ENCODE assay signal across 9 mouse cellular contexts in genomic region chr12:106379151-106379594, GRCm38 (mm10).
A peak's percentile ranks its signal among the peaks of the same experiment; 100 is the strongest.
DNase-seq lines count a peak whose midpoint lies in the region; ATAC-seq and TF ChIP-seq lines count a peak whose summit lies in the region.
"Had no signal": no experiment of that assay in that cellular context is flagged by ENCODE, and none has a peak within 500 bp of the region (broad histone marks: within the 10 kb centered on the region; RNA-seq: fewer than 3 reads in every experiment).

No protein-coding gene starts in this region.

- H3K4me3 ChIP-seq in layer of hippocampus, adult 2 months: no peak overlapping the region; the same call in 1 of the 2 replicates
- H3K4me3 ChIP-seq in hindbrain, embryonic 10.5 days: peak overlapping the region; percentile 50
- H3K4me3 ChIP-seq in limb, embryonic 13.5 days: peak overlapping the region; percentile 24
- H3K4me3 ChIP-seq in neural tube, embryonic 12.5 days: peak overlapping the region; percentile 5; the same call in 1 of the 2 replicates
- H3K4me3 ChIP-seq: megakaryocyte, embryonic 14.5 days had no signal

- H3K4me1 ChIP-seq in hindbrain, embryonic 10.5 days (replicated peaks): peaks cover 26% of the 10 kb centered on the region
- peaks cover 10% of the 10 kb centered on the region for H3K4me1 ChIP-seq in limb, embryonic 13.5 days
- peaks cover 16% of the 10 kb centered on the region for H3K4me1 ChIP-seq in neural tube, embryonic 12.5 days
- H3K4me1 ChIP-seq: megakaryocyte, embryonic 14.5 days had no signal

- H3K27me3 ChIP-seq in hindbrain, embryonic 10.5 days (ENCODE audit: insufficient read depth, poor library complexity, severe bottlenecking): peaks cover 8% of the 10 kb centered on the region; the same call in 1 of the 2 replicates
- peaks cover 38% of the 10 kb centered on the region for H3K27me3 ChIP-seq in limb, embryonic 13.5 days
- no peaks in the 10 kb centered on the region for H3K27me3 ChIP-seq in neural tube, embryonic 12.5 days (replicated peaks)
- H3K27me3 ChIP-seq: megakaryocyte, embryonic 14.5 days had no signal

- peak; percentile 77 for TF ChIP-seq CTCF in layer of hippocampus, adult 2 months (conservative IDR thresholded peaks at IDR 0.05)

- 3% methylated on average over 14 of the region's 14 CpGs for WGBS in hindbrain, embryonic 10.5 days
- WGBS in limb, embryonic 13.5 days: 6% methylated on average over 14 of the region's 14 CpGs
- WGBS in neural tube, embryonic 12.5 days: under 1% methylated on average over 14 of the region's 14 CpGs

- ATAC-seq in limb, embryonic 13.5 days (ENCODE audit: low FRiP score, low read depth): no peak
- ATAC-seq in neural tube, embryonic 12.5 days (ENCODE audit: low FRiP score, low read depth): peak; percentile 81

- H3K9ac ChIP-seq in limb, embryonic 13.5 days: no peak overlapping the region
- H3K9ac ChIP-seq in neural tube, embryonic 12.5 days: peak overlapping the region; percentile 13; the same call in 1 of the 2 replicates

- no peaks in the 10 kb centered on the region for H3K36me3 ChIP-seq in hindbrain, embryonic 10.5 days
- H3K36me3 ChIP-seq in limb, embryonic 13.5 days: no peaks in the 10 kb centered on the region
- no peaks in the 10 kb centered on the region for H3K36me3 ChIP-seq in neural tube, embryonic 12.5 days

- peak overlapping the region; percentile 57 for H3K4me2 ChIP-seq in limb, embryonic 13.5 days (replicated peaks)
- H3K4me2 ChIP-seq in neural tube, embryonic 12.5 days (replicated peaks): peak overlapping the region; percentile 62

- peak overlapping the region; percentile 67; the same call in 1 of the 2 replicates for H3K27ac ChIP-seq in layer of hippocampus, adult 2 months
- H3K27ac ChIP-seq in hindbrain, embryonic 10.5 days: peak overlapping the region; percentile 84
- no peak overlapping the region for H3K27ac ChIP-seq in limb, embryonic 13.5 days
- no peak overlapping the region for H3K27ac ChIP-seq in neural tube, embryonic 12.5 days

- DNase-seq in layer of hippocampus, adult 2 months (ENCODE audit: low spot score in 2 of 2): no peak
- DNase-seq in layer of hippocampus, adult 9-11 months: no peak
- peak; percentile 80 for DNase-seq in embryo, embryonic 11 days
- peak; percentile 70 for DNase-seq in hindbrain, embryonic 10.5 days (ENCODE audit: low spot score)
- no peak for DNase-seq in right cerebral cortex, postnatal 10 days (ENCODE audit: low spot score in 2 of 2)
- DNase-seq in right cerebral cortex, adult 18-20 months: no peak

- no peaks in the 10 kb centered on the region for H3K9me3 ChIP-seq in hindbrain, embryonic 10.5 days
- no peaks in the 10 kb centered on the region for H3K9me3 ChIP-seq in limb, embryonic 13.5 days
- H3K9me3 ChIP-seq in neural tube, embryonic 12.5 days: no peaks in the 10 kb centered on the region

Comparison
In these comparisons a context has a peak if more than half of its experiments do, and no peak if none do; other contexts are left out.
1. DNase-seq: peak in embryo, embryonic 11 days (single experiment) and hindbrain, embryonic 10.5 days (single experiment); none in layer of hippocampus, adult 2 months (0 of 2), layer of hippocampus, adult 9-11 months (single experiment), right cerebral cortex, postnatal 10 days (0 of 2) and right cerebral cortex, adult 18-20 months (single experiment).
2. H3K27ac ChIP-seq: peak in layer of hippocampus, adult 2 months (single experiment) and hindbrain, embryonic 10.5 days (single experiment); none in limb, embryonic 13.5 days (single experiment) and neural tube, embryonic 12.5 days (single experiment).